Mouse (Mus musculus) liver, postnatal 0 days (tissue): ENCODE results near the gene Srl.

ENCODE experiments used
- CTCF ChIP-seq: sonication (generic); IDR thresholded peaks from 2 replicates; pipeline ENCODE4 v1.5.1; 2016; ENCODE audit warnings: antibody characterized with exemption, low read depth
- EP300 ChIP-seq: IDR thresholded peaks from 2 replicates; pipeline ENCODE4 v1.6.1; 2016; ENCODE audit warnings: antibody characterized with exemption, low read depth, mild to moderate bottlenecking

- TF ChIP-seq EP300, result no peak
- TF ChIP-seq CTCF, result no peak
Measured at GRCm38 (mm10) chr16:4430232-4430631, 111.4 kb downstream of the Srl start.
